Mouse (Mus musculus) frontal cortex, adult (tissue): ENCODE results near the gene Masp1.

ENCODE experiments used
- ATAC-seq: cut with Nextera tagmentation; 2 replicates; pipeline ENCODE4 v1.9.2; 2017; ENCODE audit warnings: mild to moderate bottlenecking, moderate library complexity, mixed read lengths; ENCODE audit not compliant: low TSS enrichment

The Masp1 gene

GRCm38 (mm10) chr16:23520235-23520871, at the start of gene Masp1, which contains the start of gene Rtp4:
Gene Masp1 (minus strand): TSS chr16:23520815.
Gene Rtp4 (plus strand): TSS chr16:23520291.
- peak; percentile 71 for ATAC-seq

GRCm38 (mm10) chr16:23568369-23568958, 47.8 kb upstream of the Masp1 start:
- no peak for ATAC-seq

- no peak for ATAC-seq
Measured at GRCm38 (mm10) chr16:23557669-23558068, 37.1 kb upstream of the Masp1 start.

- ATAC-seq: no peak
Measured at GRCm38 (mm10) chr16:23557195-23557594, 36.6 kb upstream of the Masp1 start.

GRCm38 (mm10) chr16:23554673-23555072, 34.1 kb upstream of the Masp1 start:
- no peak for ATAC-seq

- peak; percentile 91 for ATAC-seq
Measured at GRCm38 (mm10) chr16:23550981-23551582, 30.5 kb upstream of the Masp1 start.

- ATAC-seq: peak; percentile 66
Measured at GRCm38 (mm10) chr16:23550346-23550980, 29.8 kb upstream of the Masp1 start.

- no peak for ATAC-seq
Measured at GRCm38 (mm10) chr16:23547783-23548182, 27.2 kb upstream of the Masp1 start.

- ATAC-seq: no peak
Measured at GRCm38 (mm10) chr16:23544361-23544760, 23.7 kb upstream of the Masp1 start.

- ATAC-seq: no peak
Measured at GRCm38 (mm10) chr16:23542866-23543265, 22.3 kb upstream of the Masp1 start.

GRCm38 (mm10) chr16:23541046-23541445, 20.4 kb upstream of the Masp1 start:
- ATAC-seq: no peak

GRCm38 (mm10) chr16:23533707-23534106, 13.1 kb upstream of the Masp1 start:
- no peak for ATAC-seq

- ATAC-seq: no peak
Measured at GRCm38 (mm10) chr16:23529186-23529585, 8.6 kb upstream of the Masp1 start.

GRCm38 (mm10) chr16:23522081-23522480, 1.5 kb upstream of the Masp1 start:
- ATAC-seq: no peak

GRCm38 (mm10) chr16:23521092-23521491, 477 bp upstream of the Masp1 start:
- ATAC-seq: 0 out of 2 replicates have a peak, but pooled peaks have one; percentile 18

GRCm38 (mm10) chr16:23519771-23520170, 844 bp downstream of the Masp1 start:
- peak; percentile 50 for ATAC-seq

GRCm38 (mm10) chr16:23518567-23519369, 1.8 kb downstream of the Masp1 start:
- no peak for ATAC-seq

GRCm38 (mm10) chr16:23517754-23518566, 2.7 kb downstream of the Masp1 start:
- no peak for ATAC-seq

GRCm38 (mm10) chr16:23517230-23517629, 3.4 kb downstream of the Masp1 start:
- ATAC-seq: no peak

- no peak for ATAC-seq
Measured at GRCm38 (mm10) chr16:23516606-23517005, 4.0 kb downstream of the Masp1 start.

GRCm38 (mm10) chr16:23515766-23516165, 4.8 kb downstream of the Masp1 start:
- ATAC-seq: peak; percentile 19; the same call in 1 of the 2 replicates
